Mouse (Mus musculus) left cerebral cortex, adult 8-10 months (tissue): ENCODE data around the gene Strada. TPM values are rescaled to one million over a fixed set of nuclear protein-coding genes. Genes with fewer than 3 reads are reported as not detected.
"Not testable (repeated sequence)": the region's sequence is repeated elsewhere in the genome, so short reads cannot be mapped to it uniquely, and the experiment has no call there.

Experiments used
- DNase-seq, 2 experiments: peaks; one replicate each; pipeline ENCODE4 v3.0.0; 2022; ENCODE audit warnings: low spot score in 2 of 2
- total RNA-seq, 4 experiments: library from RNA; stranded (reverse); gene quantifications; 2 replicates each; pipeline ENCODE4 v1.2.4; 2022

Strada gene
- total RNA-seq = 10 to 100 TPM; 29.0 to 34.0 (median 30.3) TPM

DNA sequence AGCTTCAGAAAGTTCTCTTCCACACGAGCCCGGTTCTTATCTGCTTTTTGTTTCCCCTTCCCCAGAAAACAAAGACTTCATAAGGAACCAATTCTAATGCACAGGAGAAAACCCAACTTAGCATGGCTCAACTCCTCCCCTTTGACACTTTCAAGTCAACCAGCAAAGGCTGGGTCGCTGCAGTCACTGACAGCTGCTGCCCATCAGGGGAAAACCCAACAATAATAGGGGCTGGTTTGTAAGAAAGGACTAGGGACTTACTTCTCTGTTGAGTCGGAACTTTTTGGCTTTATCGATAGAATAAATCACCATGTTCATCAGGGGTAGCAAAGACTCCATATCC is at the start of gene Strada:
Strada (minus strand) TSS at position 46 of the 343 bp plus-strand sequence.
- DNase-seq = no peak

DNA sequence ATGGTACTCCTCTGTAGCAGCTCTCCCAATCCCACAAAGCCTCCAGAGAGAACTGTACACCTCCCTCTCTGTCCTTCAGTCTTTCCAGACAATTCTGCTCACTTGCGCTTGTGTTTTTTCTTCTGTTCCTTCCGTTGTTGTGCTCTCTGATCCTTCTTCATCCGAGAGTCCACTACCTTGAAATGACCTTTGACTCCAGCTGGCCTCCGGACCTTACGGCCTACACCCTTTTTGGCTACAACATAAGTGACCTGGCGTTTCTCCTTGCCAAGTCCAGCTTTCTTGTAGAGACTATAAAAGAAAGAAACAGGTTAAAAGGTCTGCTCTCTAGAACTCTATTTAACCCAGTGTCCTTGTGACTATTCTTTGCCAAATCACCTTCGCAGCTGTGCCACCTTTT is 47.4 kb upstream of the Strada start:
- no peak for DNase-seq

DNA sequence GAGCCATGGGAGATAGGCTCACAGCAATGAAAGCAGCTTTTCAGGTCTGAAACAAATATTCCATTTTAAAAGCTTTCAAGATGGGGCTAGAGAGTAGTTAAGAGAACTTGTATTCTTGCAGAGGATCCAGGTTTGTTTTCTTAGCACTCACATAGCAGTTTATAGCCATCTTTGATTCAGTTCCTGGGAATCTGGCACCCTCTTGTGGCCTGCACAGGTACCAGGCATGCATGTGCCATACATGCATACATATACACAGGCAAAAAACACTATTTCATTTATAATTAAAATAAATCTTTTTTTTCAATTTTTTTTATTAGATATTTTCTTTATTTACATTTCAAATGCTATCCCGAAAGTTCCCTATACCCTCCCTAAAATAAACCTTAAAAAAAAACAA is 44.9 kb upstream of the Strada start:
- DNase-seq = no peak

DNA sequence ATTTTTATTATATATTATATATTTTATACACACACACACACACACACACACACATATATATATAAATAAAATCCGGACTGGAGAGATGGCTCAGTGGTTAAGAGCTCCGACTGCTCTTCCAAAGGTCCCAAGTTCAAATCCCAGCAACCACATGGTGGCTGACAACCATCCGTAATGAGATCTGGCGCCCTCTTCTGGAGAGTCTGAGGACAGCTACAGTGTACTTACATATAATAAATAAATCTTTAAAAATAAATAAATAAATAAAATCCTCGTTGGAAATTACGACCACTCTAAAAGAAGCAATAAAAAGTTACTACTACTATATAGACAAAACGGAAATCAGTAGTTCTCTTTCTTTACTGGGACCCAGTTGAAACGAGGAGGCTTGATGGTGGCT is 32.0 kb upstream of the Strada start:
- not testable (repeated sequence) for DNase-seq

DNA sequence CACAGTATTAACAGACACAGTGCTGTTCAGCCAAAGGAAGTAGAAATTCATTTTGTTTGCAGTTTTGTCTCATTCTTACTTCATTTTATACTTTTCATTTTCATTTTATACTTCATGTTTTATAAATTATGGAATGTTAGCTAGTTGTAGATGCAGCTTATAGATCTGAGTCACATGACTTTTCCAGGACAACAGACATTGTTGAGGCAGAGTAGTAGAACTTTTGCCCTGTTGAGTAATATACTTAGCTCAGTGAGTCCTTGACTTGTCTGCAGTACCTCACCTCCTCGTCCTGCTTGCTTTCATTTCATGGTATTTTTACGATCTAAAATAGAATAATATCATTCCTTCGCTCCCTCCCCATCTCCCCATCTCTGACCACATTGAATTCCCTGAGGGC is 18.6 kb upstream of the Strada start:
- no peak for DNase-seq

DNA sequence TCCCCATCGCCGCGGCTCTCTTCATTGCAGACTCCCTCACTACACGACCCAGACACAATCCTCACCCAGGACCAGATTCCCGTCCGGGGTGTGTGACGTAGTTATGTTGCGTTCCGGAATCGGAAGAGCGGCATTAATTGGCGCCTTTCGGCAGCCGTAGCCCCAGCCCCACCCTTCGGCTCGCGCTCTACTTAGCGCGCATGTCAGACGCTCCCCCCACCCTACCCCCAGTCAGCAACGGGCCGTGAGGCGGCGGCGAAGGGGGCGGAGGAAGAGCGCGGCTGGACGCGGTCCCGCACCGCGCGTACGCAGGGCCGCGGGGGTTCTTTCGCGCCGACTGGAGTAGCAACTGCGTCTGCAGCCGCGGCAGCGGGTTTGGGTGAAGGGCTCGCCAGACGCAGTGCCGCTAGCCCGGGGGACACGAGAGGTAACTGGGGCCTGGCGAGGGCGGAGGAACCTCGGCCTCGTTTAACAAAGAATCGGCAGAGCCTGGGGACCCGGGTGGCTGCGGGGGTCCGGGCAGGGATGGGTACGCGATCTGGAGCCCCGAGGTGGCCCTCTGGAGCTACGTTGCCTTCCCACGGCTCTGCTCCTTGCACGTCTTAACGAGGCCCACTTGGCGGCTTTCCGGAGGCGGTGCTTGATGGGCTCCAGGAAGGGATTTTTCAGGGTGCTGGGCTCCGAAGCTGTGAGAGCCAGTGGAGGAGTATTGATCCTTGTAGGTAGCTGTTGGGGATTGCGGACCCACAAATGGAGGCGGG is 14.9 kb upstream of the Strada start, which contains the start of gene Ddx42:
Ddx42 (plus strand) TSS at position 197 of the 761 bp plus-strand sequence.
- peak in 1 of 2 experiments; percentile 94 for DNase-seq

DNA sequence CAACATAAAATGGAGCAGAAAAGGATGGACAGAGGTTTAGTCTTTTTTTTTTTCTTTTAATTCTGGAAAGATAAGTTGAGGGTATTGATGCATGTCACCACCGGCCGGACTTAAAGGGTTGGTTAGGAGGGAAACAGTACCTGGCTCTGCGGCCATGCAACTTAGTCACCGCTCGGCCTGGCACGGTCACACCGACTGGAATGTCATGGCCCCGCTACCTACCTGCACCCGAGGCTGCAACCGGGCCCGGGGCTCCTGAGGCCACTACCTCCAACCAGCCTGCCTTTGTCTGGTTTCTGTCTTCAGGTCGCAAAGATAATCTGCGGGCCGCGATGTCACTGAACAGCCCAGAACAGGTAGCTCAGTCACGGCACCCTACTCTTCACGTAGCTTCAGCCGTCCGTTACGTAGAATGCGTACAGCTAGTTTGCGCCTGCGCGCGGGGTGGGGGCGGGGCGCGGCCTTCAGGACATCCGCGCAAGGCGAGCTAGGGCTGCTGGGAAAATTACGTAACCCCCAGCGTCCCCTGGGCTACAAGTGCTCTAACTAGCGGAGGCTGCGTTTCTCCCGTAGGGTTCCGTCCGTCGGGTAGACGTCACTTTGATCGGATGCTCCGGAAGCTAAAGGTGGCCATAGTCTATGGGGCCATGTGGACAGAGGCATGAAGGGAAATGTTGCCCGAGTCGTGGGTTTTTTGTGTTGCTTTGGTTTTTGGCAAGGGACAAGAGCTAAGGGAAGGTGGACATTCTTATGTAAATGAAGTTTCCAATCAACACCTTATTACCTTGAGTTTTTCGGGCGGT is 14.2 kb upstream of the Strada start, which contains the start of gene Ccdc47:
Ccdc47 (minus strand) TSS at position 418 of the 803 bp plus-strand sequence.
- DNase-seq = peak; percentile 80 to 99

DNA sequence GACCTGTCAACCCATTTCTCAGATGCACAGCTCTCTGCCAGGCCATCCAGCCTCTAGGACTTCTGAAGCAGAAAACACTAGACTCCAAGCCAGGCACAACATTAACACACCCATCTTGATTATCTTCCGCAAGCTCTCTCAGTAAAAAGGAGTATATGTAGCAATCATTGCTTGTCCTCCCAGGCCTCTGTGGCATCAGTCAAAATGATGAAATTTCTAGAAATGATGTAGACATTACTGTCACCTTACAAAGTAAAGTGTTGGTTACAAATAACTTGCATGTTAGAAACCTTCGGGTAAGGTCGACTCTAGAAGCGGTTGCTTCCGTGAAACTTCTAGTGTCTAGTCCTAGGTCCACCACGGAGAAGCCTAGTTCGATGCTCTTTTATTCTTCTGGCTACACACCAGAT is 13.5 kb upstream of the Strada start:
- DNase-seq = no peak

DNA sequence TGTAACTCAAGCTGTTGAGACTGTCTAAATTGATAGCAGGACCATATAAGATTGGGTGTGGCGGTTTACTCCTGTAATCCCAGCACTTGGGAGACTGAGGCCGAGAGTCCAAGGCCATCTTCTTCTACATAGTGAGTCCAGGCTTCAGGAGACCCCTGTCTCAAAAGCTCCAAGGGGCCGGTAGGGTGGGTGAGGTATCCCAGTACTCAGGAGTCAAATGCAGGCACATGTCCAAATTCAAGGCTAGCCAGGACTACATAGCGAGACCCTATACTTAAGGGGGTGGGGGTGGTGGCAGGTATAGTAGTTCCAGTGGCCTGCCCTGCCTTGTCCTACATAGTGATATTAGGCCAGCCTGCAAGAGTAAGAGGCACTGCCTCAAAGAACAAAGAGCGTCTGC is 12.9 kb upstream of the Strada start:
- DNase-seq = no peak

DNA sequence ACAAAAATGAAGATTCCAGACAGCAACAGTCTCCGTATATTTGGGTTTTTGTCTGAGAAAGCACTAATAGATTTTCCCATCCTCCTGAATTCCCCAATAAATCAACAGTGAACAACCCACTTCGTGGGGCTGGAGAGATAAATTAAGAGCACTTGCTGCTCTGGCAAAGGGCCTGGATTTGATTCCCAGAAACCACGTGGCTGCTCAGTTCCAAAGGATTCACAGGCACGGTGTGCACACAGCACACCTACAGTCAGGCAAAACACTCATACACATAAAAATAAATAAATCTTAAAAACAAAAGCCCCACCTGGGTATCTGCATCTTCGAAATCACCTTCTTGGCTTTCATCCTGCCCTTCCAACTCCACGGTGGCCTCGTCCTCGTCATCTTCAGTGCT is 10.8 kb upstream of the Strada start:
- DNase-seq = no peak

DNA sequence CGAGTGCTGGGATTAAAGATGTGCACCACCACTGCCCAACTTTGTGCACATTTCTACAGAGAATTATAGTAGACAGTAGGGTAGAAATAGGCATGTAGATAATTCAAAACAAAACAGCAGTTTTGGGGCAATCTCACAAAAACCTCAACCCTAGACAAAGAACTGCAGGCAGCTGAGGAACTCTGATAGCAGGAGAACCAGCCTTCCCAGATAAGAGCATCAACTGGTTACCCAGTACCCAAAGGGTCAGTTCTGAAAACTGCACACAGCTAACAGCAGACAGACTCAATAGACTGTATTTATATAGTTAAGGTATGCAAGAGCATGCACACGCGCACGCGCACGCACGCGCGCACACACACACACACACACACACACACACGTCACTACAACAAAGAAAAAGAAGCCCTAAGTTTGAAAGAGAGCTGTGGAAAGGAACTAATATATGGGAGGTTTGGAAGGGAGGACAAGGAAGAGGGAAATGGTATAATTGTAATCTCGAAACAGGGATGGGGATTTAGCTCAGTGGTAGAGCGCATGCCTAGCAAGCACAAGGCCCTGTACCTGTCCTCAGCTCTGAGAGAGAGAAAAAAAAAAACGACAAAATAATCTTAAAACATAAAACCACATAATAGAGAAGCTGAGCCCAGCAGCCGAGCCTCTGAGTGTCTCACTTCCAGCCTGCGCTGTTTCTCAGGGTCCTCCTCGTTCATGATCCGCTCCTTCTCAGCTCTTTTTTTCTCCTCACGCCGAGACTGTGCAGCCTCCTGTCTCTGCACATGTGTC is 438 bp downstream of the Strada start:
- DNase-seq = no peak

DNA sequence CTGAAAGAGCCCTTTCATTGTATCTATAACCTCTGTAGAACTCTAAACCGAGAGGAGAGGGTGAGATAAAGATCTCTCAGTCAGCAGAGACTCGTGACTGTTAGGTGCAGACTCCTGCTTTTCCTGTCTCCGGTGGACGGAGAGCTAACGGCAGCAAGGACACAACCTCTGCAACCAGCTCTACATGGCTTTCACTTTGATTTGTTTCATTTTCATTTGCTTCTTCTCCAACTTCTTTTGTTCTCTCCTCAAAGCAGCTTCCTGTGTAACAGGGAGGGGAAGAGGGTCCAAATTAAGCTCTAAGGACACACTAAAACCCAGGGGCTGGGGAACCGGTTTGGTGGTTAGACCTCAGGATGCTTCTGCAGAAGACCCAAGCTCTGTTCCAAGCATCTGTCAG is 1.2 kb downstream of the Strada start:
- DNase-seq = no peak

DNA sequence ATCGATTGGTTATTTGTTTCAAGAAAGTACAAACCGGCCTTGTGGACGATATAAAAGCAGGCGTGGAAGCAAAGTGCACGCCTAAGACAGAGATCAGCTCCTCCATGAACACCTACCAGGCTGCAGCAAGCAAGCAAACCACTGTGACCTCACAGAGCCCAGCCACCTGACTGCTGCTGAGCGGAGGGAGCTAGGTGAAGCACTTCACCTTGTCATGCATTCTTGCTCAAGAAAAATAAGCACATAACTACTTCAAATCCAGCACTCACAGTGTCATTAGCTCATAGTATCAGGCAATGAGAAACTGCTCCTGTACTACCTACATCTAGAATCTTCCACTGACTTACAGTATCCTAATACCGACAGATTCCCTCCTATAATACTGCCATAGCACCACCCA is 2.0 kb downstream of the Strada start:
- DNase-seq = not testable (repeated sequence)

DNA sequence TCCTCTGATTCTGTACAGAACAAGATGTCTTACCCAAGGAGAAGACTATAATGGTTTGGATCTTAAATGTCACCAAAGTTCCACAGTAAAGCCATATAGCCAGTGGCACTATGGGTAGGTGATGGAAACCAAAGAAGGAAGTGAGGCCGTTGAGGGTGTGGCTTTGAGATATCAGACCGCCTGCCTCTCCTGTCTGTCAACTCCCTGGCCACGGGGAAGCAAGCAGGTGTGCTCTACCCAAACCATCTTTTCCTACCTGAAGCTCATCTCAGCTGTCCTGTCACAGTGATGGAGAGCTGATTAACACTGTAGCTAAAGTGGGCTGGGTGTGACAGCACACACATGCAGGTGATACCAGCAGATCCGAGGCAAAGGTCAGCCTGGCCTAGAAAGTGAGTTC is 3.7 kb downstream of the Strada start:
- DNase-seq = no peak

DNA sequence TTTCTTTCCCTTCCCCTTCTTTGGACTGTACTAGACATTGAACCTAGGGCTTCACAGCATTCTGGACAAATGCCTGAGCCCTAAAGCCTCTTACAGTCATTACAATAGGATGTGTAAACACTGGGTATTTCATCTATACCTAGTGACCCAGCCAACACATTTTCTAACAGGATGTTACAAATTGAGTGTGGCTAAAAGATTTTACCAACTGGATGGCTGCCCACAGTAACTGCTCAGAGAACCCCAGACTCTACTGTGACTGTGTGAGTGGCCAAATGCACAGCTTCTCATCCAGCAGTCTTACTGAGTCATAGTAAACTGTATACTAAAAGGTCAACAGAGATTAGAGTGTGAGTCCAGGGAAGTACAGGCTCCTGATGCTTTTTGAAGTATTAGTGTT is 6.6 kb downstream of the Strada start:
- no peak for DNase-seq

DNA sequence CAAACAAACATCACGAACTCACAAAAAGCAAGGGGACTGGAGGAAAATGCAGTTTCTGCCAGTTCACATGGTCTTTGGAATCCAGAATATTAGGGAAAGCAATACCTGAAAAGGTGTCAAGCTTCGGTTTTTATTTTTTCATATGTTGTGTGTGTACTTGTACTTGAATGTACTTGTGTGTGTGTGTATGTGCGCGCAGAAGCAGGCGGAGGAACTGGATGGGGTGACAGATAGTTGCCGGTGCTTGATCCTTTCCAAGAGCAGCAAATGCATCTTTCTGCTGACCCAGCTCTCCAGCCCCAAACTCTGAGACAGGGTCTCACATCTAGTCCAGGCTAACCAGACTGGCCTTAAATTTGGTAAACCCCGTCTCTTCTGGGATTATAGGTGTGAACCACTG is 7.1 kb downstream of the Strada start:
- DNase-seq = no peak

DNA sequence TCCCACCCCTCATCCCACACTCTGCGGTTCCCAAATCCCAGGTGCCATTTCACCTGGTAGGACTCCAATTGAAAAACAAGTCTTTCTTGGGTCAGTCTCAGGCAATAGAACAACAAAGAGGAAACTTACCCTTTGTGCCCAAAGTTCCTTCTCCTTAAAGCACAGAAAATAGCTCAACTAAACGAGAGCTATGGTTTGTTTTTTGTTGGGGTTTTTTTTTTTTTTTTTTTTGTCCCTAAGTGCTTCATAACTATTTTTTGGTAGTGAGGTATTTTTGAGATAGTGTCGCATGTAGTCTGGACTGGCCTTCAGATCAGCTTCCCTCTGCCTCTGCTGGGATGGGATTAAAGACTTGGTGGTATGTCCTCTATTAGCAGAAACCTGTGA is 7.8 kb downstream of the Strada start:
- no peak for DNase-seq

DNA sequence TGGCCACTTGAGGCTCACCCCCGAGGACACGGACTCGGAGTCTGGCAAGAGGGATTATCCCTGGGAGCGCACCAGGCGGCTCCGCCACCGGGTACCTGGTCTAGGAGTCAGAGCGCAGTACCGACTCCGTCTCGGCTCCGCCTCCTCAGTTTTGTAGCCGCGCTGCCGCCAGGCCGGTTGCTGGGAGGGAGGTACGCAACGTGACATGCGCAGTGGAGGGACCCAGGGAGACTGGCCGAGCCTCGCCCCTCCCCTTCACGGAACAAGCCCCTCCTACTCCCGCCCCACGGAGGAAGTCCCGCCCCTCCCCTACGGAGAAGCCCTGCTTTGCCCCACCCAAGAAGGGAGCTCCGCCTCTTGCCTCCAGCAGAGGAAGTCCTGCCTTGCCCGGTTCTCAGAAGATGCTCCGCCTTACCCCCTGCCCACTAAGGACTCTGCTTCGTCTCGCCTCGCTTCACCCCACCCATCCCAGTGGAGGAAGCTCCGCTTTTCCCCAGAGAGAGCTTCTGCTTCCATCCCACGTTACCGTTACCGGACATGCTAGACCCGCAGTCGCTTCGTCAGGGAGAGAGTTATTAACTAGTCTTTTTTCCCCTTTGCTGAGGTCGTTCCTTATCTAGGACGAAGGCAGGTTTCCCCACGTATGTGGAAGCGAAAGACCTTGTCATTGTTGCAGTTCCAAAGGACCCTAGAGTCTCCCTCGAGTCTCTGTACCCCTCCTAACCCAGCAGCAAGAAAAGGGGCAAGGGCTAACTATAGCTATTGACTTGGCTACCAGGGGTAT is 8.4 kb downstream of the Strada start:
- peak; percentile 88 to 94 for DNase-seq

DNA sequence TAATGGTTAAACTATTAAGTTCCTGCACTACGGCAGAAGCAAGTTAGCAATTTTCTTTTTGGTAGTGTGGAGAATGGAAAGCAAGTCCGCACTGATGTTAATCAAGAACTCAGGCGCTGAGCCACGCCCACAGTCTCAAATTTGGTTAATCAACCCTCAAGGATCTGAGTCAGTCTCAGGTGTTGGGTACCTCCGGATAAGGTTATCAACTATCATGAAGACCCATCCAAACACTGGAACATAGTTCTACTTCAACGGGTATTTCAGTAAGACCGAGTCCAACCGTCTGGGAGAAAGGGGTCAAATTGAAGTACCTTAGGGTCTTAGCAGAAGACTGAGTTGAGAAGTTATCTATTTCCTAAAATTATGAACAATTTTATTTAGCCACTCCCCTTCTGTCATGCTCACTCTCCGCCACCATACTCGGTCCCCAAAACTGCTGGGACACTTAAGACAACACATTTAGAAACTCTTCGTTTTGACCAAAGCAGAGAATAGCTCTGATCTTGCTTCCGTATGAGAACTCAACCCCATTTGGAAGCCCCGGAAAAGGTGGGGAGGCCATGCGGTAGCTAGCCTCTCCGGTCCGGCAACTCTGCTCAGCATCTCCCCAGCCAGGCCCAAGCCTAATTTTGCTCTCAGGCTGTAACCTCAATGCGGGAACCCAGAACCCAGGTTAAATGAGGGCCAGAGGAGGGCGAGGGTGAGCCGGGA is 9.2 kb downstream of the Strada start:
- peak in 1 of 2 experiments; percentile 12 for DNase-seq

DNA sequence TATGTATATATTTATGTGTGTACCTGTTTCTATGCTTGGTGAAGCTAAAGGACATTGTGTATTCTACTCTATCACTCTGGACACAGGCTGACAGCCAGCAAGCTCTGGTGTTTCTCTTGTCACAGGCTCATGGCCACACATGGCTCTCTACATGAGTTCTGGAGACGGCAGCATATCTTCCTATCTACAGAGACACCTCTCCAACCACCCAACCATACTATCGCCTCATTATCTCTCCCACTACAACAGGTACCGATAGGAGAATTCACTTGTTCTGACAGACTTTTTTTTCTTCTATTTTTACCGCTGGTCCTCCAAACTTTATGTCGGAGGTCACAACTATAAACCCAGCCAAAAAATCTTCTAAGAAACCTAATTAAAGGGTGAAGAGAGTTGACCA is 9.7 kb downstream of the Strada start:
- DNase-seq = no peak
